Mouse (Mus musculus) kidney, embryonic 15.5 days (tissue): ENCODE data around the gene BC003965. TPM values are rescaled to one million over a fixed set of nuclear protein-coding genes. Genes with fewer than 3 reads are reported as not detected.

Source experiments
- polyA plus RNA-seq: library from polyadenylated mRNA; unstranded; fragments of >200 nt; fragmentation: Nextera tagmentation; extraction: Ambion mirVana; gene quantifications from 2 replicates; pipeline ENCODE4 v1.2.1, GENCODE M21; 2015

BC003965 gene
- polyA plus RNA-seq, 1 experiment from 2014 or later = 33.0 TPM

Other genes with a start within 250 kb of the BC003965 start
- 24.3 and 31.1 TPM in 2 replicates for gene Mapk8ip3, start 247.6 kb upstream of the BC003965 start, polyA plus RNA-seq
- gene Jpt2, start 223.9 kb upstream of the BC003965 start, polyA plus RNA-seq = 219 and 228 TPM in 2 replicates
- gene Cramp1l, start 168.8 kb upstream of the BC003965 start, polyA plus RNA-seq = 6.6 and 8.1 TPM in 2 replicates
- gene Ift140, start 168.5 kb upstream of the BC003965 start, polyA plus RNA-seq = 19.2 and 27.6 TPM in 2 replicates
- gene Tmem204, start 101.0 kb upstream of the BC003965 start, polyA plus RNA-seq = 29.6 and 31.6 TPM in 2 replicates
- 44.4 and 45.3 TPM in 2 replicates for gene Telo2, start 68.6 kb upstream of the BC003965 start, polyA plus RNA-seq
- gene Ptx4, start 63.8 kb upstream of the BC003965 start, polyA plus RNA-seq = 0.16 and 0.24 TPM in 2 replicates
- gene Clcn7, start 51.2 kb upstream of the BC003965 start, polyA plus RNA-seq = 20.7 and 24.6 TPM in 2 replicates
- gene Ccdc154, start 22.1 kb upstream of the BC003965 start, polyA plus RNA-seq = not detected in 2 replicates
- gene Gm38655, start 9.1 kb upstream of the BC003965 start, polyA plus RNA-seq = not detected in 2 replicates
- gene Unkl, start 3.8 kb downstream of the BC003965 start, polyA plus RNA-seq = 9.0 and 10.5 TPM in 2 replicates
- 44.4 and 46.4 TPM in 2 replicates for gene Gnptg, start 55.6 kb downstream of the BC003965 start, polyA plus RNA-seq
- 47.0 and 53.4 TPM in 2 replicates for gene Tsr3, start 55.6 kb downstream of the BC003965 start, polyA plus RNA-seq
- gene Baiap3, start 71.8 kb downstream of the BC003965 start, polyA plus RNA-seq = 1.1 and 3.9 TPM in 2 replicates
- 669 and 677 TPM in 2 replicates for gene Ube2i, start 90.1 kb downstream of the BC003965 start, polyA plus RNA-seq
- 0.40 and 0.55 TPM in 2 replicates for gene Prss34, start 113.8 kb downstream of the BC003965 start, polyA plus RNA-seq
- gene Prss28, start 124.1 kb downstream of the BC003965 start, polyA plus RNA-seq = not detected in 2 replicates
- not detected in 2 replicates for gene Prss29, start 134.1 kb downstream of the BC003965 start, polyA plus RNA-seq
- 0.18 and 0.44 TPM in 2 replicates for gene Tpsab1, start 161.0 kb downstream of the BC003965 start, polyA plus RNA-seq
- 1.9 and 2.2 TPM in 2 replicates for gene Tpsb2, start 181.8 kb downstream of the BC003965 start, polyA plus RNA-seq
- gene Tpsg1, start 184.7 kb downstream of the BC003965 start, polyA plus RNA-seq = 0.47 and 1.5 TPM in 2 replicates
- 2.8 and 3.4 TPM in 2 replicates for gene Cacna1h, start 249.2 kb downstream of the BC003965 start, polyA plus RNA-seq